Mouse (Mus musculus) cerebellum, adult 2 months (tissue): ENCODE results near the gene Srp68.

Source experiments
- CTCF ChIP-seq: fragments of 200-500 bp; IDR thresholded peaks from 2 replicates; pipeline ENCODE4 v1.5.1; 2011; ENCODE audit warnings: low read depth, mild to moderate bottlenecking, control low read depth, low read length, moderate library complexity, borderline replicate concordance; ENCODE audit not compliant: insufficient read depth
- POLR2A ChIP-seq: fragments of 200-500 bp; IDR thresholded peaks from 2 replicates; pipeline ENCODE4 v1.6.1; 2011; ENCODE audit warnings: low read length, control low read depth, borderline replicate concordance; ENCODE audit not compliant: insufficient read depth

DNA sequence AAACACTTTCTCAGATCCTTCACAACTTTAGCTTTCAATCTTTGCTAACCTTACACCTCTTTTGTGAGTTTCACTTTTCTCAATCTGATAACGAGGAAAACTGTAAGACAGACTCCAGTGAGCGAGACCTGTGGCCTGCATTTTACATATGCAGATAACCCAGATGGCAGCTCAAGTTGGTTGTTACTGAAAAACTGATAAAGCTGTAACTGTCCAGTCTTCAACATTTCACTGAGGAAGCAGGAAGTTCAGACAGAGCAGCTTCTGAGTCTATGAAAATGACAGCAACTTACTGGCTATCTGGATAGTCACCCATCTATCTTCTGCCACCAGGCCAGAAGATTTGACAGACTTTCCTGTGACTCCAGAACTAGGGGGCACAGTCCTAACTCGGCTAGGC lies 35.6 kb upstream of the Srp68 start:
- TF ChIP-seq CTCF = no peak
- TF ChIP-seq POLR2A = no peak
